Mouse (Mus musculus) liver, embryonic 13.5 days (tissue): ENCODE measurements around the gene Fam43b. TPM values are rescaled to one million over a fixed set of nuclear protein-coding genes. Genes with fewer than 3 reads are reported as not detected.
"Not testable (repeated sequence)": the region's sequence is repeated elsewhere in the genome, so short reads cannot be mapped to it uniquely, and the experiment has no call there.

Source experiments
- ATAC-seq: fragments of 200-750 bp; cut with Nextera tagmentation; 2 replicates; pipeline ENCODE4 v1.8.0; 2017; ENCODE audit warnings: low read depth, mild to moderate bottlenecking, moderate number of reproducible peaks, moderate library complexity
- DNase-seq: peaks from one replicate; pipeline ENCODE4 v3.0.0; 2022
- H3K27ac ChIP-seq: fragments of 300-500 bp; sonication (generic); 2 replicates; pipeline ENCODE4 v1.5.1; 2015; ENCODE audit warnings: moderate library complexity, mild to moderate bottlenecking, inconsistent platforms
- H3K27me3 ChIP-seq: fragments of 300-500 bp; sonication (generic); 2 replicates; pipeline ENCODE4 v1.6.1; 2015; ENCODE audit warnings: mild to moderate bottlenecking, inconsistent platforms
- H3K36me3 ChIP-seq: fragments of 300-500 bp; sonication (generic); 2 replicates; pipeline ENCODE4 v1.6.1; 2015; ENCODE audit warnings: mild to moderate bottlenecking, inconsistent platforms
- H3K4me1 ChIP-seq: fragments of 300-500 bp; sonication (generic); replicated peaks from 2 replicates; pipeline ENCODE4 v1.6.1; 2015; ENCODE audit warnings: inconsistent platforms
- H3K4me2 ChIP-seq: fragments of 300-500 bp; sonication (generic); 2 replicates; pipeline ENCODE4 v1.6.1; 2015; ENCODE audit warnings: inconsistent platforms, mild to moderate bottlenecking, moderate library complexity
- H3K4me3 ChIP-seq: fragments of 300-500 bp; sonication (generic); replicated peaks from 2 replicates; pipeline ENCODE4 v1.5.1; 2015; ENCODE audit warnings: mild to moderate bottlenecking, inconsistent platforms
- H3K9ac ChIP-seq: fragments of 300-500 bp; sonication (generic); 2 replicates; pipeline ENCODE4 v1.6.1; 2015; ENCODE audit warnings: mild to moderate bottlenecking, inconsistent platforms
- H3K9me3 ChIP-seq: fragments of 300-500 bp; sonication (generic); replicated peaks from 2 replicates; pipeline ENCODE4 v1.6.1; 2016; ENCODE audit warnings: inconsistent platforms
- WGBS: fragments of 180-500 bp; shearing (Covaris S2); methylation state at CpG from one replicate; pipeline ENCODE4 v1.1.7; 2015; ENCODE audit not compliant: insufficient replicate concordance; 5-methylcytosine and 5-hydroxymethylcytosine counted together
- polyA plus RNA-seq: library from polyadenylated mRNA; unstranded; fragments of >200 nt; fragmentation: Nextera tagmentation; extraction: Ambion mirVana; gene quantifications from 2 replicates; pipeline ENCODE4 v1.2.1, GENCODE M21; 2015

The Fam43b gene
- not detected in 2 replicates for polyA plus RNA-seq

DNA sequence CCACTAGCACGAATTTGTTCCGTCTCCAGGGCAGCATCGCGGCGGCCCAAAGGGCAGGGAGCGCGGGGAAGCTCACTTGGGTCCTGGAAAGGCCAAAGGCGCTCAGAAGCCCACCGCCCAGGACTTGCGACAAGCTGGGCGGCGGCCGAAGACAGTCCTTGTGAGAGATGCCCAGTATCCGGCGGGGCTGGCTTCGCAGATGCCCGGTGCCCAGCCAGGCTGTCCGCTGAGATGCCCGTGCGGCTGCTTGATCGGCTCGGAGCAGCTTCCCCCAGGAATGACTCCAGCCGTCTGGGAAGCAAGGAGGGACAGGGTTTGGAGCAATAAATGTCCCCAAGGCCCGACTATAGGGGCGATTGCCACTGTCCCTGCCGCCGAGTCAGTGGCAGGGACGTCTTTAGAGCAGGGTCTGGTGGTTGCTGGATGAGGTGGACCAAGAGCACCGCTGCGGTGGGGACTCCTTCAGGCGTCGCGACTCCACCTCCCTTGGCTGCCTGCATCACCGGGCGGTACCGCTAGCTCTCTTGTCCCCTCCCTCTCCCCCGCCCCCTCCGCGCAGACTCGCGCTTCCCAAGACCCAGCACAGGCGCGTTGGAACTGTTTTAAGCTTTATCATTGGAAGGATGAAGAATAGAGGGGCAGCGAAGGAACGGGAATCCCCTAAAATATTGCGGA, at the start of gene Fam43b:
Fam43b (minus strand) TSS at position 558 of the 675 bp plus-strand sequence.
- 1% methylated on average over 46 of the region's 46 CpGs for WGBS
- ATAC-seq (no peak), DNase-seq (no peak)
- H3K27ac ChIP-seq, result no peak within 1 kb of the TSS
- peak within 1 kb of the TSS; percentile 36 for H3K4me2 ChIP-seq
- no peak within 1 kb of the TSS for H3K9ac ChIP-seq
- no peaks in the 10 kb centered on the region for H3K9me3 ChIP-seq
- H3K27me3 ChIP-seq, result peaks cover 76% of the 10 kb centered on the region
- H3K4me1 ChIP-seq, result peaks cover 7% of the 10 kb centered on the region; the same call in 1 of the 2 replicates
- H3K36me3 ChIP-seq, result no peaks in the 10 kb centered on the region
- peak within 1 kb of the TSS; percentile 18 for H3K4me3 ChIP-seq

GRCm38 (mm10) chr4:138444941-138445340, 48.6 kb upstream of the Fam43b start:
- peaks cover 17% of the 10 kb centered on the region for H3K36me3 ChIP-seq
- ATAC-seq (no peak), DNase-seq (no peak)
- H3K27ac ChIP-seq, result no peak overlapping the region
- H3K4me1 ChIP-seq, result peaks cover 9% of the 10 kb centered on the region; the same call in 1 of the 2 replicates
- H3K27me3 ChIP-seq, result peaks cover 50% of the 10 kb centered on the region
- H3K9ac ChIP-seq, result no peak overlapping the region
- H3K4me2 ChIP-seq, result no peak overlapping the region
- WGBS, result 29% methylated on average over 5 of the region's 5 CpGs
- H3K4me3 ChIP-seq, result no peak overlapping the region
- no peaks in the 10 kb centered on the region for H3K9me3 ChIP-seq

DNA sequence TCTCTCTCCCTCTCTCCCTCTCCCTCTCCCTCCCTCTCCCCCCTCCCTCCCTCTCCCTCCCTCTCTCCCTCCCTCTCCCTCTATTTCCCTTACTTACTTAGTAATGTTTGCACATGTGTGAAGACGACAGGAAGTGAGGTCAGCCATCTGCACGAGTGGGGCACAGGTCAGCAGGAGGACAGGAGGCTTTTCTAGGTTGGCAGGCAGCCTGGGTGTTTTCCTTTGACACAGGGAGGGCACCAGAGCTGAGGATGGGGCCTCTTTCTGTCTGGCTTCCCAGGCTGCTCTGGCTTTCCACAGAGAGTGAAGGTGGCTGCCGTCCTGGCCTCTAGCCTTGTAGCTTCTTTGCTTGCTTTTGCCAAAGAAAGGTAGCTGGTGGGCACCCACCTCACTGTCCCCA, 43.7 kb upstream of the Fam43b start:
- ATAC-seq (no peak), DNase-seq (no peak)
- Histone ChIP-seq H3K4me2 (no peak overlapping the region), H3K27me3 (peaks cover 6% of the 10 kb centered on the region; the same call in 1 of the 2 replicates), H3K4me1 (peaks cover 20% of the 10 kb centered on the region), H3K9me3 (no peaks in the 10 kb centered on the region), H3K9ac (no peak overlapping the region), H3K36me3 (peaks cover 55% of the 10 kb centered on the region), H3K27ac (no peak overlapping the region), H3K4me3 (no peak overlapping the region)
- 62% methylated on average over 3 of the region's 3 CpGs for WGBS

DNA sequence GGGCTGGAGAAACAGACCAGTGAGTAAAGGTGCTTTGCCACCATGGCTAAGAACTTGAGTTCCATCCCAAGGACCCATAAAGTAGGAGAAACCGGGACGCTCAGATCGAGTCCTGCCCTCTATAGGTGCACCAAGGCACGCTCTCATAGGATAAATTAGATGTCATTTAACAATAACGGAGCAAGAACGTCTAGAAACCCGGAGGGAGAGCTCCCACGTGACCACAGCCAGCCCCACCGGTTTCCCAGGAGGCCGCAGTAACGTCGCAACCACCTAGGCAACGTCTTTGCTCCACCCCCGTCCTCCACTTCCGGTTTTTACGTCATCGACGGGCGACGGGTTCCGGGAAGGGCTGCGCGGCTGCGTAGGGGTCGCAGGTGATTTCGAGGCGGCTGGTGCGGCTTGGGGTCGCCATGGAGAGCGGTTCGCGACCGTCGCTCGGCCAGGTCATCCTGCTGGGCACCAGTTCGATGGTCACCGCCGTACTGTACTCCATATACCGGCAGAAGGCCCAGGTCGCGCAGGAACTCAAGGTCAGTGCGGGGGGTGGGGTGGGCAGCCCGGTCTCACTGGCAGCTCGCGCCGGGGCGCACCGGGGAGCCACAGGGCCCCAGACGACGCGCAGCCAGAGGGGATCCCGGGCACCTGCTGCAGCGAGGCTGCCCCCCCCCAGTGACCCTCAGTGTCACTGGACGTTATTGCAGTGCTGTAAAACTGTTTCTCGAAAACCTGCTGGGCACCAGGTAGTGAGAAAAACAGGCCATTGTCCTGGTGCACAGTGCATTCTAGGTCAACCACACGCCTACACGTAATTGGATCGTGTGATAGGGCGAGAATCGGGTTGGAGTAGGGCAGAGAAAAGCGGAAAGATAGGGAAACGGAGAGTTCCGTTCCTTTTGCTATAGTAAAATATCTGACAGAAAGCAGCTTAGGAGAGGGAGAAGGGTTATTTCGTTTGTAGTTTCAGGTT, 38.3 kb upstream of the Fam43b start, which contains the start of gene Mul1:
Mul1 (plus strand) TSS at position 325 of the 970 bp plus-strand sequence.
- WGBS, result under 1% methylated on average over 64 of the region's 64 CpGs
- Histone ChIP-seq H3K4me2 (peak within 1 kb of the TSS; percentile 88), H3K27me3 (peaks cover 13% of the 10 kb centered on the region), H3K4me3 (peak within 1 kb of the TSS; percentile 98), H3K36me3 (peaks cover 35% of the 10 kb centered on the region), H3K9me3 (no peaks in the 10 kb centered on the region), H3K4me1 (peaks cover 22% of the 10 kb centered on the region), H3K9ac (peak within 1 kb of the TSS; percentile 88), H3K27ac (peak within 1 kb of the TSS; percentile 39)
- ATAC-seq (peak; percentile 90), DNase-seq (peak; percentile 86)

GRCm38 (mm10) chr4:138431340-138431739, 35.0 kb upstream of the Fam43b start:
- no peak overlapping the region for H3K27ac ChIP-seq
- no peak overlapping the region for H3K4me2 ChIP-seq
- peaks cover 21% of the 10 kb centered on the region for H3K4me1 ChIP-seq
- H3K9me3 ChIP-seq, result no peaks in the 10 kb centered on the region
- 43% methylated on average over 8 of the region's 8 CpGs for WGBS
- H3K36me3 ChIP-seq, result peaks cover 2% of the 10 kb centered on the region
- no peak overlapping the region for H3K9ac ChIP-seq
- ATAC-seq, result no peak
- peaks cover 13% of the 10 kb centered on the region for H3K27me3 ChIP-seq
- no peak overlapping the region for H3K4me3 ChIP-seq
- no peak for DNase-seq

- DNase-seq (no peak), ATAC-seq (no peak)
- Histone ChIP-seq H3K27ac (no peak overlapping the region), H3K36me3 (no peaks in the 10 kb centered on the region), H3K9me3 (no peaks in the 10 kb centered on the region), H3K9ac (no peak overlapping the region), H3K27me3 (peaks cover 13% of the 10 kb centered on the region), H3K4me1 (peaks cover 5% of the 10 kb centered on the region), H3K4me2 (no peak overlapping the region), H3K4me3 (no peak overlapping the region)
- 29% methylated on average over 3 of the region's 3 CpGs for WGBS
Measured at GRCm38 (mm10) chr4:138429778-138430177, 33.5 kb upstream of the Fam43b start.

DNA sequence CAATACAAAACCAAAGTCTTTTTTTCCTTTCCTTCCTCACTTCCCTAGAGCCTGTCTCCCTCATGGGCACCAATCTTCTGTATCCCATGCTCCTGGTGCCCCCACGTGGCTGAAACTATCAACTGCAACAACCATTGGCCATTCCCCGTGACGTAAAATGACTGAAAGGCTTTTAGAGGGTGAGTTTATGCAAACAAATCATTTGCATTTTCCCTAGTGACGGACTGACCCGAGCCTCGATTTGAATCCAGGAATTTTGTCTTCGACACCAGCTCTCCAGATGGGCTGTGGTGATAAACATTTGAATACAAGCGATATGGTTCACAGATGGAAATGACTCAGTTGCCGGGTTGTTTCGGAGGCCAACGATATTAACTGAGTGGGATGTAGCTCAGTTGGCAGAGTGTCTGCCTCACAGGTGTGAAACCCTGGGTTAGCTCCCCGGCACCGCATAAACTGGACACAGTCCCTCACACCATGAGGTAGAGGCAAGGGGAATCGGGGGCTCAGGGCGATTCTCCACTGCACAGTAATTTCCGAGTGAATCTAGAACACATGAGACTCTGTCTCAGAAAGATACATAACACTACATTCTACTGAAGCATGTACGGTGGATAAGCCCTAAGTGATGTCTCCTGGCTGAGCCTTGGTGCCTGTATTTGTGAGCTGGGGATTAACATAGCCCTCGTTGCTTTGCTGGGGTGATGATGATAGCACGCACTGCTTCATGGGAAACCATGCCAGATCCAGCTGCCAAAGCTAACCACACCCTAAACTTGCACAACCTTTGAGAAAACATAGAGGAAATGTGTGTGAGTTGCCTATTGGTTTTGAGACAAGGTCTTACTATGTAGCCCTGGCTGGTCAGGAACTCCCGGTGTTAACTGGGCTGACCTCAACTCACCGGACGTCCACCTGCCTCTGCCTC, 30.7 kb upstream of the Fam43b start:
- DNase-seq (peak; percentile 47), ATAC-seq (peak; percentile 45; the same call in 1 of the 2 replicates)
- Histone ChIP-seq H3K4me2 (peak overlapping the region; percentile 13; the same call in 1 of the 2 replicates), H3K9ac (no peak overlapping the region), H3K27me3 (peaks cover 9% of the 10 kb centered on the region), H3K4me1 (no peaks in the 10 kb centered on the region), H3K4me3 (no peak overlapping the region), H3K36me3 (no peaks in the 10 kb centered on the region), H3K9me3 (no peaks in the 10 kb centered on the region), H3K27ac (no peak overlapping the region)
- 32% methylated on average over 22 of the region's 22 CpGs for WGBS

DNA sequence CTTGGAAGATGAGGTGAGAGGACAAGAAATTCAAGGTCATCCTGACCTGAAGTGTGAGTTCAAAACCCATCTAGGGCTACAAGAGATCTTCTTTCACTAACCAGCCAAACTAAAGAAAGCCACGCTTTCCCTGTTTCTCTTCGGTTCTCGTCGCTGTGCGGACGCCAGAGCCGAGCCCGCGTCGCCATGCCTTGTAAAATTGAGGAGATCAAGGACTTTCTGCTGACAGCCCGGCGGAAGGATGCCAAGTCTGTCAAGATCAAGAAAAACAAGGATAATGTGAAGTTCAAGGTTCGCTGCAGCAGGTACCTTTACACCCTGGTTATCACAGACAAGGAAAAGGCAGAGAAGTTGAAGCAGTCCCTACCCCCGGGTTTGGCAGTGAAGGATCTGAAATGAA, 29.3 kb upstream of the Fam43b start:
- not testable (repeated sequence) for H3K9me3 ChIP-seq, H3K4me3 ChIP-seq, H3K27me3 ChIP-seq, DNase-seq, ATAC-seq, H3K9ac ChIP-seq, H3K27ac ChIP-seq, H3K36me3 ChIP-seq, H3K4me2 ChIP-seq, H3K4me1 ChIP-seq
- WGBS, result 72% methylated on average over 14 of the region's 14 CpGs

DNA sequence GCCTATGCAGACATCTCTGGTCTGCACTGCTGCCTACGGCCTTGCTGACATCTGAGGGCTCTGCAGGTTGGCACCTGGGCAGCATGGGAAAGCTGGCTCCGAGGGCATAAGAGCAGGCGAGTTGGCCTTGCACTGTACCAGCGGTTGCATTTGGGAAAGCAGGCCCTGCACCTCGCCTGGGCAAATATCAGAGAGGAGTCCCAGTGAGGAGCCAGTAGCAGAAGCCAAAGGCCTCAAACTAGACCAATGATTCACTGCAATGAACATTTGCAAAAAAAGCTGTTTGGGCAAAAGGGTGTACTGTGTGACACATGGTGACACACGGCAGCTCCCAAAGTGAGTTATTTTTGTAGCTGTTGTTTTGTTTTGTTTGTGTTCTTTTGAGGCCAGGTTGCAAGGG, 28.7 kb upstream of the Fam43b start:
- ATAC-seq, result no peak

GRCm38 (mm10) chr4:138418340-138418957, 22.1 kb upstream of the Fam43b start:
- peaks cover 45% of the 10 kb centered on the region for H3K27me3 ChIP-seq
- 50% methylated on average over 11 of the region's 11 CpGs for WGBS
- ATAC-seq (no peak), DNase-seq (no peak)
- no peaks in the 10 kb centered on the region for H3K36me3 ChIP-seq
- H3K4me2 ChIP-seq, result no peak overlapping the region
- H3K4me1 ChIP-seq, result no peaks in the 10 kb centered on the region
- no peak overlapping the region for H3K4me3 ChIP-seq
- H3K27ac ChIP-seq, result no peak overlapping the region
- H3K9me3 ChIP-seq, result no peaks in the 10 kb centered on the region
- H3K9ac ChIP-seq, result no peak overlapping the region

More for the DNA sequence above, 28.7 kb upstream of the Fam43b start:
- no peak for DNase-seq
- Histone ChIP-seq H3K4me3 (no peak overlapping the region), H3K27ac (no peak overlapping the region), H3K27me3 (peaks cover 6% of the 10 kb centered on the region; the same call in 1 of the 2 replicates), H3K4me2 (no peak overlapping the region), H3K4me1 (no peaks in the 10 kb centered on the region), H3K36me3 (no peaks in the 10 kb centered on the region), H3K9me3 (no peaks in the 10 kb centered on the region), H3K9ac (no peak overlapping the region)
- 57% methylated on average over 6 of the region's 6 CpGs for WGBS
